Comparison of ENCODE assay signal across 8 mouse cellular contexts in the genomic region with DNA sequence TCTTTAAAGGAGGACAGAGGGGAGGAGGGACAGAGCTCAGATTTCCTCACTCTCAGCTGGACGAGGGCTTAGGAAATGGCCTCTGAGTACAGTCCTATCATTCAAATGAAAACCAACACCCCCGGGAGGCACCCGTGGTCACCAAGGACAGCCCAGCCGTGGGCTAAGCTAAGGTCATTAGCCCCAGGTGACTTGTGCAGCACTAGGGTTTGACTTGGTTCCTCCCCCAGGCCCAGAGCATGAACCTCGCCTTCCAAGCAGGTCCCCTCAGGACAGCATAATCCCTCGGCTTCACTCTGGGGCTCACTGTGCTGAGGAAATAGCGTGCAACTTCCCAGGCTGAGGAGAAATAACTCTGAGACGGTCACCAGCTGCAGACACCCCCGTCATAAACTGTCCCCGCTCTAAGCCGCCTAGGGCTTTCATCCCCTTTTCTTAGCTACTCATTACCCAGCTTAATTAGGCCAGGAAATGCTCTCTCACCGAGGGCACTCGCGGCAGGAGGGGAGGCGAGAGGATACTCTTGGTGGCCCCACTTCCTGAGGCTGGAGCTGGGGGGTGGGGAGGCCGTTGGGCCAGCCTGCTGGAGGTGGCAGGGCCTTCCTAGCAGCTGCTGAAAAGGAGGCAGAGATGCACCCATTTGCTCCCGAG.
DNase-seq lines count a peak whose midpoint lies in the region; ATAC-seq and TF ChIP-seq lines count a peak whose summit lies in the region.

No protein-coding gene starts in this region.

- no peak overlapping the region for H3K4me3 ChIP-seq in layer of hippocampus, adult 2 months
- H3K4me3 ChIP-seq in bone marrow, adult 2 months (replicated peaks; ENCODE audit: control insufficient read depth, low read depth, low read length), result no peak overlapping the region
- no peak overlapping the region for H3K4me3 ChIP-seq in forebrain, embryonic 11.5 days (ENCODE audit: low read depth, low read length)
- H3K4me3 ChIP-seq in hindbrain, embryonic 13.5 days, result no peak overlapping the region
- no peak overlapping the region for H3K4me3 ChIP-seq in limb, embryonic 15.5 days

- no peaks in the 10 kb centered on the region for H3K9me3 ChIP-seq in forebrain, embryonic 11.5 days (ENCODE audit: control insufficient read depth, low read length)
- H3K9me3 ChIP-seq in hindbrain, embryonic 13.5 days, result no peaks in the 10 kb centered on the region
- H3K9me3 ChIP-seq in limb, embryonic 15.5 days, result no peaks in the 10 kb centered on the region

- 9% methylated on average over 17 of the region's 17 CpGs for WGBS in bone marrow, adult 2 months
- WGBS in forebrain, embryonic 11.5 days, result 3% methylated on average over 17 of the region's 17 CpGs
- 4% methylated on average over 17 of the region's 17 CpGs for WGBS in hindbrain, embryonic 13.5 days
- WGBS in limb, embryonic 15.5 days, result 8% methylated on average over 17 of the region's 17 CpGs

- ATAC-seq in forebrain, embryonic 11.5 days (replicated peaks; ENCODE audit: low FRiP score), result peak; percentile 63
- ATAC-seq in hindbrain, embryonic 13.5 days (ENCODE audit: low FRiP score), result peak; percentile 49
- 0 out of 2 replicates have a peak, but pooled peaks have one; percentile 52 for ATAC-seq in limb, embryonic 15.5 days (ENCODE audit: insufficient number of reproducible peaks, low FRiP score, low TSS enrichment, low read depth)

- peak overlapping the region; percentile 32; the same call in 1 of the 2 replicates for H3K9ac ChIP-seq in forebrain, embryonic 11.5 days (ENCODE audit: low read length)
- H3K9ac ChIP-seq in hindbrain, embryonic 13.5 days, result no peak overlapping the region
- no peak overlapping the region for H3K9ac ChIP-seq in limb, embryonic 15.5 days

- no peaks in the 10 kb centered on the region for H3K36me3 ChIP-seq in forebrain, embryonic 11.5 days (ENCODE audit: control insufficient read depth, insufficient read depth, low read length)
- H3K36me3 ChIP-seq in hindbrain, embryonic 13.5 days, result no peaks in the 10 kb centered on the region
- H3K36me3 ChIP-seq in limb, embryonic 15.5 days, result no peaks in the 10 kb centered on the region

- peak overlapping the region; percentile 33; the same call in 1 of the 2 replicates for H3K4me2 ChIP-seq in forebrain, embryonic 11.5 days (ENCODE audit: low read depth, low read length, severe bottlenecking)
- H3K4me2 ChIP-seq in hindbrain, embryonic 13.5 days, result peak overlapping the region; percentile 31
- peak overlapping the region; percentile 19; the same call in 1 of the 2 replicates for H3K4me2 ChIP-seq in limb, embryonic 15.5 days

- DNase-seq in layer of hippocampus, adult 2 months (ENCODE audit: low spot score in 2 of 2), result peak in 1 of 2 experiments; percentile 17
- no peak for DNase-seq in layer of hippocampus, adult 9-11 months
- peak; percentile 70 for DNase-seq in forebrain, embryonic 11.5 days (ENCODE audit: low spot score)
- DNase-seq in retina, embryonic 14.5 days (ENCODE audit: low spot score), result peak; percentile 76
- DNase-seq in thymus, postnatal 36 days, result no peak

- peak overlapping the region; percentile 76 for H3K27ac ChIP-seq in layer of hippocampus, adult 2 months
- H3K27ac ChIP-seq in bone marrow, adult 2 months (ENCODE audit: control insufficient read depth, insufficient read depth, low read depth, low read length, poor library complexity), result peak overlapping the region; percentile 22
- no peak overlapping the region for H3K27ac ChIP-seq in forebrain, embryonic 11.5 days (ENCODE audit: low read depth, low read length)
- H3K27ac ChIP-seq in hindbrain, embryonic 13.5 days, result peak overlapping the region; percentile 48; the same call in 1 of the 2 replicates
- no peak overlapping the region for H3K27ac ChIP-seq in limb, embryonic 15.5 days

- no peaks in the 10 kb centered on the region for H3K27me3 ChIP-seq in forebrain, embryonic 11.5 days (ENCODE audit: control insufficient read depth, insufficient read depth, low read length)
- H3K27me3 ChIP-seq in hindbrain, embryonic 13.5 days, result no peaks in the 10 kb centered on the region
- H3K27me3 ChIP-seq in limb, embryonic 15.5 days, result no peaks in the 10 kb centered on the region

- H3K4me1 ChIP-seq in bone marrow, adult 2 months (ENCODE audit: control insufficient read depth, insufficient read depth, low read length), result peaks cover 1% of the 10 kb centered on the region; the same call in 1 of the 2 replicates
- peaks cover 10% of the 10 kb centered on the region for H3K4me1 ChIP-seq in forebrain, embryonic 11.5 days (replicated peaks; ENCODE audit: control insufficient read depth, insufficient read depth, low read length)
- H3K4me1 ChIP-seq in hindbrain, embryonic 13.5 days (replicated peaks), result peaks cover 12% of the 10 kb centered on the region
- peaks cover 7% of the 10 kb centered on the region for H3K4me1 ChIP-seq in limb, embryonic 15.5 days

- no peak for TF ChIP-seq CTCF in layer of hippocampus, adult 2 months (conservative IDR thresholded peaks at IDR 0.05)
- TF ChIP-seq CTCF in bone marrow, adult 2 months (IDR thresholded peaks at IDR 0.05; ENCODE audit: control insufficient read depth, insufficient read depth, low read length), result no peak

- TF ChIP-seq POLR2A in bone marrow, adult 2 months (IDR thresholded peaks at IDR 0.05; ENCODE audit: borderline replicate concordance, control insufficient read depth, low read depth, low read length), result no peak

Comparison
In these comparisons a context has a peak if more than half of its experiments do, and no peak if none do; other contexts are left out.
1. DNase-seq: peak in forebrain, embryonic 11.5 days (single experiment) and retina, embryonic 14.5 days (single experiment); none in layer of hippocampus, adult 9-11 months (single experiment) and thymus, postnatal 36 days (0 of 2).
2. H3K27ac ChIP-seq: peak in layer of hippocampus, adult 2 months (single experiment), bone marrow, adult 2 months (single experiment) and hindbrain, embryonic 13.5 days (single experiment); none in forebrain, embryonic 11.5 days (single experiment) and limb, embryonic 15.5 days (single experiment).
3. Peak in every context shown above with its lines, with median percentiles within 50 percentile points of each other: ATAC-seq and H3K4me2 ChIP-seq.